Mouse (Mus musculus): ENCODE results near the gene Dmkn. TPM values are rescaled to one million over a fixed set of nuclear protein-coding genes. Genes with fewer than 3 reads are reported as not detected.

The Dmkn gene
- polyA plus RNA-seq, 1 experiment from 2014 or later = not detected

- Histone ChIP-seq H3K4me2 (ENCODE audit: low read depth, low read length) (no peak overlapping the region), H3K27ac (replicated peaks; ENCODE audit: low read depth, low read length) (no peak overlapping the region), H3K4me3 (ENCODE audit: low read depth, low read length) (no peak overlapping the region), H3K4me1 (ENCODE audit: control insufficient read depth, insufficient read depth, low read length) (no peaks in the 10 kb centered on the region), H3K9ac (replicated peaks; ENCODE audit: low read length) (no peak overlapping the region), H3K9me3 (replicated peaks; ENCODE audit: control insufficient read depth, low read length) (no peaks in the 10 kb centered on the region), H3K27me3 (ENCODE audit: control insufficient read depth, insufficient read depth, low read length) (no peaks in the 10 kb centered on the region), H3K36me3 (replicated peaks; ENCODE audit: control insufficient read depth, insufficient read depth, low read depth, low read length) (no peaks in the 10 kb centered on the region)
- 32% methylated on average over 9 of the region's 9 CpGs for WGBS
- ATAC-seq (replicated peaks; ENCODE audit: insufficient number of reproducible peaks, low FRiP score, low TSS enrichment, low read depth) (no peak), DNase-seq (ENCODE audit: low spot score) (no peak)
These were observed 5.7 kb downstream of the Dmkn start for GRCm38 (mm10) chr7:30769236-30769635.

- Histone ChIP-seq H3K4me2 (ENCODE audit: low read depth, low read length) (no peak overlapping the region), H3K4me3 (ENCODE audit: low read depth, low read length) (no peak overlapping the region), H3K27me3 (ENCODE audit: control insufficient read depth, insufficient read depth, low read length) (no peaks in the 10 kb centered on the region), H3K4me1 (ENCODE audit: control insufficient read depth, insufficient read depth, low read length) (no peaks in the 10 kb centered on the region), H3K9me3 (replicated peaks; ENCODE audit: control insufficient read depth, low read length) (no peaks in the 10 kb centered on the region), H3K9ac (replicated peaks; ENCODE audit: low read length) (no peak overlapping the region), H3K27ac (replicated peaks; ENCODE audit: low read depth, low read length) (no peak overlapping the region), H3K36me3 (replicated peaks; ENCODE audit: control insufficient read depth, insufficient read depth, low read depth, low read length) (no peaks in the 10 kb centered on the region)
- 91% methylated on average over 9 of the region's 9 CpGs for WGBS
- ATAC-seq (replicated peaks; ENCODE audit: insufficient number of reproducible peaks, low FRiP score, low TSS enrichment, low read depth) (no peak), DNase-seq (ENCODE audit: low spot score) (no peak)
These were observed 12.5 kb downstream of the Dmkn start for GRCm38 (mm10) chr7:30776104-30776503.

- DNase-seq (ENCODE audit: low spot score) (no peak), ATAC-seq (replicated peaks; ENCODE audit: insufficient number of reproducible peaks, low FRiP score, low TSS enrichment, low read depth) (no peak)
- no peak overlapping the region for H3K4me2 ChIP-seq (ENCODE audit: low read depth, low read length)
- H3K9ac ChIP-seq (replicated peaks; ENCODE audit: low read length) = no peak overlapping the region
- no peaks in the 10 kb centered on the region for H3K9me3 ChIP-seq (replicated peaks; ENCODE audit: control insufficient read depth, low read length)
- no peaks in the 10 kb centered on the region for H3K36me3 ChIP-seq (replicated peaks; ENCODE audit: control insufficient read depth, insufficient read depth, low read depth, low read length)
- no peak overlapping the region for H3K27ac ChIP-seq (replicated peaks; ENCODE audit: low read depth, low read length)
- no peaks in the 10 kb centered on the region for H3K27me3 ChIP-seq (ENCODE audit: control insufficient read depth, insufficient read depth, low read length)
- 44% methylated on average over 7 of the region's 7 CpGs for WGBS
- H3K4me3 ChIP-seq (ENCODE audit: low read depth, low read length) = no peak overlapping the region
- no peaks in the 10 kb centered on the region for H3K4me1 ChIP-seq (ENCODE audit: control insufficient read depth, insufficient read depth, low read length)
These were observed 13.6 kb downstream of the Dmkn start for GRCm38 (mm10) chr7:30777081-30777579.

- WGBS = 93% methylated on average over 1 of the region's 1 CpGs
- no peak overlapping the region for H3K4me3 ChIP-seq (ENCODE audit: low read depth, low read length)
- H3K4me2 ChIP-seq (ENCODE audit: low read depth, low read length) = no peak overlapping the region
- no peaks in the 10 kb centered on the region for H3K36me3 ChIP-seq (replicated peaks; ENCODE audit: control insufficient read depth, insufficient read depth, low read depth, low read length)
- DNase-seq (ENCODE audit: low spot score) (no peak), ATAC-seq (replicated peaks; ENCODE audit: insufficient number of reproducible peaks, low FRiP score, low TSS enrichment, low read depth) (no peak)
- no peak overlapping the region for H3K27ac ChIP-seq (replicated peaks; ENCODE audit: low read depth, low read length)
- no peaks in the 10 kb centered on the region for H3K27me3 ChIP-seq (ENCODE audit: control insufficient read depth, insufficient read depth, low read length)
- H3K9me3 ChIP-seq (replicated peaks; ENCODE audit: control insufficient read depth, low read length) = no peaks in the 10 kb centered on the region
- no peaks in the 10 kb centered on the region for H3K4me1 ChIP-seq (ENCODE audit: control insufficient read depth, insufficient read depth, low read length)
- H3K9ac ChIP-seq (replicated peaks; ENCODE audit: low read length) = no peak overlapping the region
These were observed 14.4 kb downstream of the Dmkn start for GRCm38 (mm10) chr7:30777911-30778310.

- Histone ChIP-seq H3K4me1 (ENCODE audit: control insufficient read depth, insufficient read depth, low read length) (no peaks in the 10 kb centered on the region), H3K36me3 (replicated peaks; ENCODE audit: control insufficient read depth, insufficient read depth, low read depth, low read length) (no peaks in the 10 kb centered on the region), H3K4me3 (ENCODE audit: low read depth, low read length) (no peak overlapping the region), H3K27ac (replicated peaks; ENCODE audit: low read depth, low read length) (no peak overlapping the region), H3K9me3 (replicated peaks; ENCODE audit: control insufficient read depth, low read length) (no peaks in the 10 kb centered on the region), H3K27me3 (ENCODE audit: control insufficient read depth, insufficient read depth, low read length) (no peaks in the 10 kb centered on the region), H3K9ac (replicated peaks; ENCODE audit: low read length) (no peak overlapping the region), H3K4me2 (ENCODE audit: low read depth, low read length) (no peak overlapping the region)
- no peak for ATAC-seq (replicated peaks; ENCODE audit: insufficient number of reproducible peaks, low FRiP score, low TSS enrichment, low read depth)
- DNase-seq (ENCODE audit: low spot score) = no peak
- 66% methylated on average over 4 of the region's 4 CpGs for WGBS
These were observed 18.2 kb downstream of the Dmkn start for GRCm38 (mm10) chr7:30781792-30782191.

- DNase-seq (ENCODE audit: low spot score) (no peak), ATAC-seq (replicated peaks; ENCODE audit: insufficient number of reproducible peaks, low FRiP score, low TSS enrichment, low read depth) (no peak)
- WGBS = 83% methylated on average over 3 of the region's 3 CpGs
These were observed 19.1 kb downstream of the Dmkn start for GRCm38 (mm10) chr7:30782658-30783057.

GRCm38 (mm10) chr7:30785154-30785553 is 21.6 kb downstream of the Dmkn start:
- no peak overlapping the region for H3K9ac ChIP-seq (replicated peaks; ENCODE audit: low read length)
- H3K4me2 ChIP-seq (ENCODE audit: low read depth, low read length) = no peak overlapping the region
- no peak for DNase-seq (ENCODE audit: low spot score)
- no peak overlapping the region for H3K4me3 ChIP-seq (ENCODE audit: low read depth, low read length)
- H3K4me1 ChIP-seq (ENCODE audit: control insufficient read depth, insufficient read depth, low read length) = no peaks in the 10 kb centered on the region
- ATAC-seq (replicated peaks; ENCODE audit: insufficient number of reproducible peaks, low FRiP score, low TSS enrichment, low read depth) = no peak
- no peaks in the 10 kb centered on the region for H3K36me3 ChIP-seq (replicated peaks; ENCODE audit: control insufficient read depth, insufficient read depth, low read depth, low read length)
- H3K27me3 ChIP-seq (ENCODE audit: control insufficient read depth, insufficient read depth, low read length) = no peaks in the 10 kb centered on the region
- no peaks in the 10 kb centered on the region for H3K9me3 ChIP-seq (replicated peaks; ENCODE audit: control insufficient read depth, low read length)
- 84% methylated on average over 1 of the region's 1 CpGs for WGBS
- no peak overlapping the region for H3K27ac ChIP-seq (replicated peaks; ENCODE audit: low read depth, low read length)

More at GRCm38 (mm10) chr7:30782658-30783057, 19.1 kb downstream of the Dmkn start:
- H3K27me3 ChIP-seq (ENCODE audit: control insufficient read depth, insufficient read depth, low read length) = no peaks in the 10 kb centered on the region
- H3K9ac ChIP-seq (replicated peaks; ENCODE audit: low read length) = no peak overlapping the region
- no peaks in the 10 kb centered on the region for H3K9me3 ChIP-seq (replicated peaks; ENCODE audit: control insufficient read depth, low read length)
- H3K36me3 ChIP-seq (replicated peaks; ENCODE audit: control insufficient read depth, insufficient read depth, low read depth, low read length) = no peaks in the 10 kb centered on the region
- no peak overlapping the region for H3K4me2 ChIP-seq (ENCODE audit: low read depth, low read length)
- no peaks in the 10 kb centered on the region for H3K4me1 ChIP-seq (ENCODE audit: control insufficient read depth, insufficient read depth, low read length)
- no peak overlapping the region for H3K4me3 ChIP-seq (ENCODE audit: low read depth, low read length)
- no peak overlapping the region for H3K27ac ChIP-seq (replicated peaks; ENCODE audit: low read depth, low read length)

- WGBS = 72% methylated on average over 13 of the region's 13 CpGs
- H3K4me1 ChIP-seq (ENCODE audit: control insufficient read depth, insufficient read depth, low read length) = no peaks in the 10 kb centered on the region
- no peaks in the 10 kb centered on the region for H3K27me3 ChIP-seq (ENCODE audit: control insufficient read depth, insufficient read depth, low read length)
- no peaks in the 10 kb centered on the region for H3K36me3 ChIP-seq (replicated peaks; ENCODE audit: control insufficient read depth, insufficient read depth, low read depth, low read length)
- H3K9me3 ChIP-seq (replicated peaks; ENCODE audit: control insufficient read depth, low read length) = no peaks in the 10 kb centered on the region
- no peak overlapping the region for H3K4me2 ChIP-seq (ENCODE audit: low read depth, low read length)
- H3K9ac ChIP-seq (replicated peaks; ENCODE audit: low read length) = no peak overlapping the region
- no peak overlapping the region for H3K27ac ChIP-seq (replicated peaks; ENCODE audit: low read depth, low read length)
- no peak for DNase-seq (ENCODE audit: low spot score)
- ATAC-seq (replicated peaks; ENCODE audit: insufficient number of reproducible peaks, low FRiP score, low TSS enrichment, low read depth) = no peak
- H3K4me3 ChIP-seq (ENCODE audit: low read depth, low read length) = no peak overlapping the region
These were observed 22.4 kb downstream of the Dmkn start for GRCm38 (mm10) chr7:30785721-30786546.

Data from embryonic facial prominence, embryonic 11.5 days (tissue).